Mouse (Mus musculus): Measurements from ENCODE around the gene Wdr78. TPM values are rescaled to one million over a fixed set of nuclear protein-coding genes. Genes with fewer than 3 reads are reported as not detected.

Gene Wdr78
- 0.11 and 0.18 TPM in 2 replicates for polyA plus RNA-seq (2012; rRNA removed)

DNA sequence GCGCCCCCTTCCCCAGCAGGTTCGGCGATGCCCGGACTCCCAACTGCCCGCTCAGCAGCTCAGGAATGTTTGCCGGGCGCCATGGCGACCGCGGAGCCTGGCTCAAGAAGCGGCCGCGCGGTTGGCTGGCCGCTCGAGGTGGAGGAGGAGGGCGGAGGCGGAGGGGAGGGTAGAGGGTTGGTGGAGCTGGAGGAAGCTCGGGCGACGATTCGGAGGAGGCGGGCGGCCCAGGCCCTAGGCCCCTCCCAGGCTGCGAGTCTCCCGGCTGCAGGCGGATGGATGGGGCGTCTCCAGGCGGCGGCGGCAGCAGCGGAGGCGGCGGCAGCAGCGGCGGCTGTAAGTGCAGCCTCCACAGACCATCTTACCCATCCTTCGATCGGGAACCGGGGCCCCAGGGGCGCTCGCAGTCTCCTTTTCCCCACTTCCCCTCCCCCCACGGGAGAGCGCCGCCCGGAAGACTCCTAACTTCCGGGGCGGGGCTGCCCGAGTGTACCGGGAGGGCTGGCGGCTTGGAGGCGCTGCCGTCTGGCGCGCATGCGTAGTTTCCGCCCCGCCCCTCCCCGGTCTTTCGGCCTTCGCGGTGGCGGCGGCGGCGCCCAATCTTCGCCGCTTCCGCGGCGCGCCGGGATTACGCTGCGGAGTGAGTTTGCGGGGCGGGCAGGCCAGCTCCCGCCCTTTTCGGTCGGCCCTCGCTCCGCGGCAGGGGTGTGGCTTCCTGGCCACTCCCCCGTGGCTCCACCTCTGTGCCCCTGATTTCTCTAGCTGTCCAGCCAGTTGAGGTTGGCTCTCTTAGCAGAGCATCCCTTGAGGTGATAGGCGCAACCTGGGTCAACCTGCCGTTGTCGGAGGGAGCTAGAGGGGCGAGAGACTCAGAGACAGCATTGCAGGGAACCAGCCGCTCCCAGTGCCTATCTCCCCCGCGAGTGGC lies at the start of gene Wdr78, which contains the start of gene Mier1:
TSS of gene Wdr78 (minus strand) at position 372 of the 928 bp plus-strand sequence.
TSS of gene Mier1 (plus strand) at position 207 of the 928 bp plus-strand sequence.

DNA sequence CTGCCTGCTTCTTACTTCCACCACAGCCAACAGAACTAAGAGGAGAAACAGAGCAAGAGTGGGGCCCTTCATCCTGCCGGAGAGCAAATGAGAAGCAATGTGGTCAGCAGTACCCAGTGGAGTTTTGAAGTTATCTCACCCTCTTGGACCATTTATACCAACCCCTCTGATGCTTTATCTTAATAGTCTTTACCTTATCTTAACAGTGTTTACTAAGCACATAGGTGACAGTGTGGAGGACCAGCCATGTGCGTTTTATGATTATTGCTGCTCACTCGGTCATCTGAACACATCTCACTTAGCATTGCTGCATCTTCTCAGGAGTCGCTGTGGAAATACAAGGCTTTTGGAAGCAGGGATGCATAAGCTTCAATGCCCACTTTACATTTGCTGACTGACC lies 87.7 kb downstream of the Wdr78 start, which contains the start of gene Insl5:
TSS of gene Insl5 (minus strand) at position 222 of the 400 bp plus-strand sequence.

Other genes with a start within 250 kb of the Wdr78 start
- gene Tctex1d1, start 135.9 kb downstream of the Wdr78 start, polyA plus RNA-seq (2012; rRNA removed), result not detected in 2 replicates
- not detected in 2 replicates for gene Insl5, start 87.7 kb downstream of the Wdr78 start, polyA plus RNA-seq (2012; rRNA removed)
- gene Mier1, start 165 bp downstream of the Wdr78 start, polyA plus RNA-seq (2012; rRNA removed), result 1.5 and 2.0 TPM in 2 replicates
- gene Slc35d1, start 100.6 kb upstream of the Wdr78 start, polyA plus RNA-seq (2012; rRNA removed), result 1.5 and 3.0 TPM in 2 replicates
- gene 4921539E11Rik, start 176.3 kb upstream of the Wdr78 start, polyA plus RNA-seq (2012; rRNA removed), result not detected in 2 replicates
- gene Oma1, start 199.3 kb upstream of the Wdr78 start, polyA plus RNA-seq (2012; rRNA removed), result 2.2 and 3.7 TPM in 2 replicates